Mouse (Mus musculus) embryonic facial prominence, embryonic 13.5 days (tissue): ENCODE data around the gene Pigu. TPM values are rescaled to one million over a fixed set of nuclear protein-coding genes. Genes with fewer than 3 reads are reported as not detected.

Source experiments
- ATAC-seq: fragments of 200-750 bp; cut with Nextera tagmentation; 2 replicates; pipeline ENCODE4 v1.8.0; 2017; ENCODE audit warnings: low read depth; ENCODE audit not compliant: insufficient number of reproducible peaks, insufficient read depth, low FRiP score, low TSS enrichment
- H3K27ac ChIP-seq: fragments of 300-500 bp; sonication (generic); 2 replicates; pipeline ENCODE4 v1.5.1; 2015; ENCODE audit warnings: moderate library complexity, mild to moderate bottlenecking, inconsistent platforms
- H3K27me3 ChIP-seq: fragments of 300-500 bp; sonication (generic); 2 replicates; pipeline ENCODE4 v1.6.1; 2015; ENCODE audit warnings: mild to moderate bottlenecking, inconsistent platforms
- H3K36me3 ChIP-seq: fragments of 300-500 bp; sonication (generic); 2 replicates; pipeline ENCODE4 v1.6.1; 2015; ENCODE audit warnings: mild to moderate bottlenecking, inconsistent platforms
- H3K4me1 ChIP-seq: fragments of 300-500 bp; sonication (generic); 2 replicates; pipeline ENCODE4 v1.6.1; 2015; ENCODE audit warnings: inconsistent platforms
- H3K4me2 ChIP-seq: fragments of 300-500 bp; sonication (generic); 2 replicates; pipeline ENCODE4 v1.6.1; 2015; ENCODE audit warnings: moderate library complexity, mild to moderate bottlenecking, inconsistent platforms
- H3K4me3 ChIP-seq: fragments of 300-500 bp; sonication (generic); 2 replicates; pipeline ENCODE4 v1.5.1; 2015; ENCODE audit warnings: mild to moderate bottlenecking, inconsistent platforms
- H3K9ac ChIP-seq: fragments of 300-500 bp; sonication (generic); 2 replicates; pipeline ENCODE4 v1.6.1; 2015; ENCODE audit warnings: mild to moderate bottlenecking, inconsistent platforms
- H3K9me3 ChIP-seq: fragments of 300-500 bp; sonication (generic); 2 replicates; pipeline ENCODE4 v1.6.1; 2016; ENCODE audit warnings: inconsistent platforms
- WGBS: fragments of 180-500 bp; shearing (Covaris S2); methylation state at CpG from one replicate; pipeline ENCODE4 v1.1.7; 2015; ENCODE audit warnings: mixed read lengths; 5-methylcytosine and 5-hydroxymethylcytosine counted together
- polyA plus RNA-seq: library from polyadenylated mRNA; unstranded; fragments of >200 nt; fragmentation: Nextera tagmentation; extraction: Ambion mirVana; gene quantifications from 2 replicates; pipeline ENCODE4 v1.2.1, GENCODE M21; 2015

Gene Pigu
- polyA plus RNA-seq, 1 experiment from 2014 or later = 48.0 TPM

- Histone ChIP-seq H3K27ac (no peak overlapping the region), H3K27me3 (no peaks in the 10 kb centered on the region), H3K4me1 (no peaks in the 10 kb centered on the region), H3K36me3 (no peaks in the 10 kb centered on the region), H3K4me3 (no peak overlapping the region), H3K9ac (no peak overlapping the region), H3K4me2 (no peak overlapping the region), H3K9me3 (no peaks in the 10 kb centered on the region)
- 85% methylated on average over 6 of the region's 6 CpGs for WGBS
- ATAC-seq = no peak
These were observed 91.7 kb downstream of the Pigu start for GRCm38 (mm10) chr2:155265526-155265925.

GRCm38 (mm10) chr2:155249588-155249987 lies 107.6 kb downstream of the Pigu start:
- ATAC-seq = no peak
- H3K4me2 ChIP-seq = no peak overlapping the region
- no peak overlapping the region for H3K4me3 ChIP-seq
- no peak overlapping the region for H3K27ac ChIP-seq
- peaks cover 73% of the 10 kb centered on the region for H3K36me3 ChIP-seq
- H3K9me3 ChIP-seq = no peaks in the 10 kb centered on the region
- WGBS = 97% methylated on average over 5 of the region's 5 CpGs
- no peak overlapping the region for H3K9ac ChIP-seq
- no peaks in the 10 kb centered on the region for H3K27me3 ChIP-seq
- no peaks in the 10 kb centered on the region for H3K4me1 ChIP-seq

DNA sequence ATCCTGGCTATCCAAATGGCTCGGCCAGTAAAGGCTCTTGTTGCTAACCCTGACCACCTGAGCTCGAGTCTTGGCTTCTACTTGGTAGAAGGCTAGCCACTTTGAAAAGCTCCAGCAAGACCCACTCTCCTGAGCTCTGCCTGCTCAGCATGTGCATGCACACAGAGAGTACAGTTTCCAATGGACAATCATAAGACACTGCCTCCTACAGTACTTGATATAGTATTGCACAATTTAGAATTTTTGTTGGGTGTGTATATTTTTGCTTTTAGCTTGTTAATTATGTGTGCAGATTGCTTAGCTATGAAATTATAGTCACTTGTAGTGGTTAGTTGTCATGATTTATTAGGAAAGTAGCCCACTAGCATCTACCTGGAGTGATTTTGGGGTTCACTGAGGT lies 108.5 kb downstream of the Pigu start:
- Histone ChIP-seq H3K27ac (no peak overlapping the region), H3K27me3 (no peaks in the 10 kb centered on the region), H3K4me1 (no peaks in the 10 kb centered on the region), H3K9me3 (no peaks in the 10 kb centered on the region), H3K36me3 (peaks cover 81% of the 10 kb centered on the region), H3K4me3 (no peak overlapping the region), H3K9ac (no peak overlapping the region), H3K4me2 (no peak overlapping the region)
- no peak for ATAC-seq
- WGBS = 83% methylated on average over 2 of the region's 2 CpGs

- Histone ChIP-seq H3K9me3 (no peaks in the 10 kb centered on the region), H3K4me3 (no peak overlapping the region), H3K27me3 (no peaks in the 10 kb centered on the region), H3K36me3 (peaks cover 86% of the 10 kb centered on the region), H3K4me1 (no peaks in the 10 kb centered on the region), H3K9ac (no peak overlapping the region), H3K27ac (no peak overlapping the region), H3K4me2 (no peak overlapping the region)
- no peak for ATAC-seq
- 92% methylated on average over 1 of the region's 1 CpGs for WGBS
These were observed 109.0 kb downstream of the Pigu start for GRCm38 (mm10) chr2:155248206-155248605.

DNA sequence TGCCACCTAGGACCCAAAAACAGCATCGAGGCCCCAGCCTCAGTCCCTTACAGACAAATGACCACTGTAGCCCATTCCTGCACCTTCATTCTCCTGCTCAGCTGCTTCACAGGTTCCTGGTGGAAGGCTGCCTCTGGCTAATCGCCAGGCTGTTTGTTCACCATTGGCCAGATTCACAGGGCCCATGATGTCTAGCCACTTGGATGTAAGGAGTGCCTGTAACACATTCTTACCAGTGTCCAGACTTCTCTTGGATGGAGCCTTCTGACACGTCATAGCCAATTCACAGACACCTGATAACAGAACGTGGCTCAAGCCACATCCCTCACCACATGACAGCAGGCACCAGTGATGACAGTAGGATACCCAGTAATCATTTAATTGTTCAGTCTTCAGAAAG lies 111.0 kb downstream of the Pigu start:
- H3K36me3 ChIP-seq = peaks cover 92% of the 10 kb centered on the region
- no peaks in the 10 kb centered on the region for H3K27me3 ChIP-seq
- no peak overlapping the region for H3K4me3 ChIP-seq
- 94% methylated on average over 4 of the region's 4 CpGs for WGBS
- no peak for ATAC-seq
- no peak overlapping the region for H3K9ac ChIP-seq
- H3K4me1 ChIP-seq = no peaks in the 10 kb centered on the region
- no peak overlapping the region for H3K27ac ChIP-seq
- no peaks in the 10 kb centered on the region for H3K9me3 ChIP-seq
- no peak overlapping the region for H3K4me2 ChIP-seq

- no peak overlapping the region for H3K27ac ChIP-seq
- H3K4me3 ChIP-seq = no peak overlapping the region
- H3K9me3 ChIP-seq = no peaks in the 10 kb centered on the region
- H3K4me2 ChIP-seq = no peak overlapping the region
- H3K36me3 ChIP-seq = peaks cover 59% of the 10 kb centered on the region
- WGBS = 86% methylated on average over 7 of the region's 7 CpGs
- no peak overlapping the region for H3K9ac ChIP-seq
- ATAC-seq = no peak
- H3K27me3 ChIP-seq = no peaks in the 10 kb centered on the region
- peaks cover 15% of the 10 kb centered on the region for H3K4me1 ChIP-seq
These were observed 114.9 kb downstream of the Pigu start for GRCm38 (mm10) chr2:155242296-155242855.

DNA sequence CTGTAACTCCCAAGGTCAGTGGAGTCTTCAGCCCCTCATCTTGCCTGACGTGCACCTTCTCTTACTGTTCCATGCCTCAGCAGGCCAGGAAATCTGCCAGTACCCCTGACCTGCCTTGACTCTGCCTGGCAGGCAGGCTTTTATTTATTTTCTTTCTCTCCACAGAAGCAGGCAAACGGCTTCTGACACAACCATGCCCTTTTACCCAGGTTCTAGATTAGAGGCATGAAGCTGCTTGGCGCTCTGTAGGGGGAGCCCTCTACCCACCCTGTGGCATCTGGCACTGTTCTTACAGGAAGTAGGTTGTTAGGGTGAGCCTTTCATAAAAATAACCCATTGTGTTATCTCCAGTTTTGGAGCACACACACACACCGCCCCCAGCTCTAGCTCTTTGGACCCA lies 116.3 kb downstream of the Pigu start:
- Histone ChIP-seq H3K9ac (no peak overlapping the region), H3K9me3 (no peaks in the 10 kb centered on the region), H3K27ac (no peak overlapping the region), H3K4me2 (no peak overlapping the region), H3K4me1 (peaks cover 18% of the 10 kb centered on the region), H3K4me3 (no peak overlapping the region), H3K36me3 (peaks cover 47% of the 10 kb centered on the region), H3K27me3 (no peaks in the 10 kb centered on the region)
- WGBS = 83% methylated on average over 4 of the region's 4 CpGs
- ATAC-seq = no peak

- H3K36me3 ChIP-seq = peaks cover 10% of the 10 kb centered on the region
- no peaks in the 10 kb centered on the region for H3K9me3 ChIP-seq
- peak overlapping the region; percentile 87 for H3K9ac ChIP-seq
- peak overlapping the region; percentile 96 for H3K4me2 ChIP-seq
- no peaks in the 10 kb centered on the region for H3K27me3 ChIP-seq
- no peak overlapping the region; the same call in 1 of the 2 replicates for H3K27ac ChIP-seq
- 22% methylated on average over 4 of the region's 4 CpGs for WGBS
- H3K4me3 ChIP-seq = peak overlapping the region; percentile 78
- H3K4me1 ChIP-seq = peaks cover 22% of the 10 kb centered on the region
- ATAC-seq = no peak
These were observed 120.0 kb downstream of the Pigu start for GRCm38 (mm10) chr2:155237276-155237675.

DNA sequence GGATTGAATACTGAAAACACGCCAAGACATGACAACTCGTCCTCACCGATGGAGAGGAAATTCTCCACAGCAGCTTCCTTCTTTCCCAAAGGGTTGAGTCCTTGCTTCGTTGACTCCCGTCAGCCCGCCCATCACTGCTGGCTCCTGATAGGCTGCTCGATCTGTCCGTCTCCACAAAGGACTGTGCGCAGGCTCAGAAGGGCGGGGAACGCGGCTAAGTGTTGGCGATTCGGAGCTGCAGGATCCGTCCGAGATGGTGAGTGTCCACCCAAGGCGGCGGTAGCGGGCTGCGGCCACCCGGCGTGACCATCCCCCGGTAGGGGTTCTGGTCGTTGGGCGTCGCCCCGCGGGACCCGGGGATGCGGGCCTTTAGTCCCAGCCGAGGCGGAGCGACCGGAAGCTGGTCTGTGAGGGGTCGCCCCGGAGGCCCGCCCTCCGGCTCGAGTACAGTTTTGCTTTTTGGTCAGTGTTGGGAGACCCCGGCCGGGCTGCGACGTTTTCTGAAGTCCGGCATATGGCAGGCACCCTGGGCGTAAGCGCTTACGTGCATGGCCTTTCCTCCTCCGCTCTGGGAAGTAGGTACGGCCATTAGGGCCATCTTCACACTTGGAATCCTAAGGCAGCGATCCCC lies 120.8 kb downstream of the Pigu start, which contains the start of gene Dynlrb1:
Gene Dynlrb1, plus strand, starts transcription at position 172 of the 631 bp plus-strand sequence.
- no peaks in the 10 kb centered on the region for H3K27me3 ChIP-seq
- peak; percentile 97 for ATAC-seq
- under 1% methylated on average over 50 of the region's 50 CpGs for WGBS

DNA sequence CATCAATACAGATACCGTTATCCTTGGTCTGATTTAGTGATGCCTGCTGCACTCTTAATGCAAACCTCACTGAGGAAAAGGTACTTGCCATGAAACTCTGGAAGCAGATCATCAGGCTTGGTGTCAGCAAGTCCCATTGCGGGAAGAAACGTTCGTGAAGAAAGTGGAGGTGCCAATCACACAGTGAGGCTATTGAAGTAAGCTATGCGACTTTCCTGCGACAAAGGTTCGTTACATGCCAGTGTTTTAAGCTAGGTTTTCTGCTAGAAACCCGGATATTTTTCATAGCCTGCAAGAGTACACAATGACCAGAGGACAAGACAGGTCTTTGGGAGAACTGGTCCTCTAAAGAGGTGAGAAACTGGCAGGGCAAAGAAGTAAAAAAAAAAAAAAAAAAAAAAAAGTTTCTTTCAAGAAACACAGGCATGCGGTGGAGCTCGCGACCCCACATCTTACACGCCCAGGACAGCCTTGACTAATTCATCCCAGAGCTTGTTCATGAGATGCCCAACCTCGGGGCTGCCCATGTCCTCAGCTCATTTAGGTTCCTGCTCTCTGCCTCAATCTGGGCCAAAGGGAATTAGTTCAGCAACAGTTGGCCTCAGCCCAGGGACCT lies 121.4 kb downstream of the Pigu start:
- Histone ChIP-seq H3K4me1 (peaks cover 22% of the 10 kb centered on the region), H3K27me3 (no peaks in the 10 kb centered on the region), H3K4me3 (peak overlapping the region; percentile 78), H3K9ac (peak overlapping the region; percentile 87), H3K27ac (peak overlapping the region; percentile 89), H3K4me2 (peak overlapping the region; percentile 96), H3K9me3 (no peaks in the 10 kb centered on the region), H3K36me3 (peaks cover 2% of the 10 kb centered on the region; the same call in 1 of the 2 replicates)
- peak; percentile 82 for ATAC-seq
- 3% methylated on average over 13 of the region's 13 CpGs for WGBS

More for the DNA sequence above, 120.8 kb downstream of the Pigu start, which contains the start of gene Dynlrb1:
- no peaks in the 10 kb centered on the region for H3K9me3 ChIP-seq
- peaks cover 8% of the 10 kb centered on the region for H3K36me3 ChIP-seq
- peak within 1 kb of the TSS; percentile 96 for H3K4me2 ChIP-seq
- H3K4me3 ChIP-seq = peak within 1 kb of the TSS; percentile 78
- peak within 1 kb of the TSS; percentile 89 for H3K27ac ChIP-seq
- peak within 1 kb of the TSS; percentile 87 for H3K9ac ChIP-seq
- peaks cover 22% of the 10 kb centered on the region for H3K4me1 ChIP-seq
